Mouse (Mus musculus) gonadal fat pad, adult 2 months (tissue): ENCODE measurements around the gene Nudt22. TPM values are rescaled to one million over a fixed set of nuclear protein-coding genes. Genes with fewer than 3 reads are reported as not detected.

Experiments
- DNase-seq: peaks from one replicate; pipeline ENCODE4 v3.0.0-alpha.2; 2012; ENCODE audit warnings: low read depth
- polyA plus RNA-seq: library from polyadenylated mRNA; depleted of rRNA; stranded (reverse); fragments of >200 nt; gene quantifications from 2 replicates; pipeline ENCODE4 v1.2.3, GENCODE M21; 2012; rRNA removed

The Nudt22 gene
- polyA plus RNA-seq, 1 experiment = 46.9 TPM

DNA sequence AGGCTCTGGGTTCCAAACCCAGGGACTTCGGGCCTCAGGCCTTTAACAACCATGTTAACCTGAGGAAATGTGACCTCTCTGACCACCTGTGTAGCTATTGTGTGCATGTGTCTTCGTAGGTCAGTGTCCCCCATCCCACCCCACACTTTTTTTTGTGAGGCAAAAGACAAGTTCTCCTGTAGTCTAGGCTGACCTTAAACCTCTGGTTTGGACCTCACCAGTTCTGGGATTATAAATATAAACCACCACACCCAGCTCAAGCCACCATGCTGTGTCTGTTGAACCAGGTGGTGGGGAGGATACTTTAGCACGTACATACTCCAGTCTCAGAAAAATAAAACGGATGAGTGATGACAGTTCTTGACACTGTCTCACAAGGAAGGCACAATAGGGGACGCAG is 46.0 kb downstream of the Nudt22 start:
- no peak for DNase-seq

DNA sequence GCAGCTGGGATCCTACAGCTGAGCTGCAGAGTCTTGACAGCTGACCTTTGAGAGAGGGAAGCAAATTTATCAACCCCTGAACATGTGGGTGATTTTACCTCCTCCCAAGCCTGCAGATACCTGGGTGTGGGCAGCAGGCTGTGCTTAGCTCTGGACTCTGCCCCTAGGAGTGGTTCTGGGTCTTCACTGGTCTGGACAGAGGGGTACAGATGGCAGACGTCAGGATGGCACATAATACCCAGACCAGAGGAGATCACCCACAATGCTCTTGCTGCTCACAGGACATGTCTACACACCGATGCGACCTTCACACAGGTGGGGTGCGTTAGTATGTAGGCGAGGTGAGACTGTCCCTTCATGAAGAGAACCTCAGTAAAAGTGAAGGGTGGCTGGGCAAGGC is 46.4 kb downstream of the Nudt22 start:
- DNase-seq = no peak

DNA sequence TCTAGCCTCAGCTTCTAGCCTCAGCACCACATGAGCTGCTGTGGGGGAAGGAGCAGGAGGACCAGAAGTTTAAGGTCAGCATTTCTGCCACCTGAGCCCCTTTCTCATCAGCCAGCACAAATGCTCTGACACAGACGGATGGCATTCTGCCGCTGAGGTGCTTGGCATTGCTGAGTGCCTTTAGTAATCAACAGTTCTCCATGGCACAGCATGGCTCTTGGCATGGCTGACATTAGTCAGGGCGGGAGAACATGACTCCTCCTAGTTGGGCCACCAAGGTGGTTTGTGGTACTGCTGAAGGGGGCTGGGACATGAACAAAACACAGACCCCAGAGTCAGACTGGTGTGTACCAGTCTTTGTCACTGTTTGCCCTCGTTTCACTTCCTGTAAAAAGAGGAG is 47.7 kb downstream of the Nudt22 start:
- DNase-seq = no peak

DNA sequence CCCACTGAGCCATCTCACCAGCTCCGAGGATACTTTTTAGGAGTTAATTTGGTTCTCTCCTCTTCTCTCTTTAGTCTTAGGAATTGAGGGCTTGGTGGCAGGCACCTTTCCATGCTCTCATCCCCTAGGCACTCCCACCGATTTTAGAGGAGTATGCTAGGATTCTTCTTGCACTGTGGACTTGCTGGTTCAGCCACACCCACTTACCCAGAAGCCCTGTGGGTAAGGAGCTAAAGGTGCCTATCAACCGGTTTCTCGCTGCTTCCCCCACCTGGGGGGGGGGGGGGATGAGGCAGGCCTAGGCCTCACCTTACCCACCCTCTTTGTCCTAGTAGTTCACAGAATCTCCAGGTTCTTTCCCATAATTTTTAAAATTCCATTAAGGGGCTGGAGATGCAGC is 48.2 kb downstream of the Nudt22 start:
- no peak for DNase-seq

DNA sequence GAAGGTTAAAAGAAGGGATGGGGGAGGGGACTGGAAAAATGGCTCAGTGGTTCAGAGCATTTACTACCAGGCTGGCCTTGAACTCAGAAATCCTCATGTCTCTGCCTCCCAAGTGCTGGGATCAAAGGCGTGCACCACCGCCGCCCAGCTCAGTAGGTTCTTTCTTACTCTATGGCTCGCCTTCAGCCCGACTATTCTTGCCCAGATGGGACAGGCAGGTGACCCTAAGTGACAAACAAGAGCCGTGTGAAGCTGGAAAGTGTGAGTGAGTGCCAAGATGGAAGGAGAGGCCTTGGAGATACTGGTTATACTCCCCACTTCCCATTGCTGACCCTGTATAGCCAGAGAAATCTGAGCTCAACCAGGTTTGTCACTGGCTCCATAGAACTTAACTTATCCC is 52.2 kb downstream of the Nudt22 start:
- DNase-seq = no peak

Other genes with a start within 250 kb of the Nudt22 start
- gene Rps6ka4, start 155.5 kb downstream of the Nudt22 start, polyA plus RNA-seq = 28.2 and 32.0 TPM in 2 replicates
- 2.9 and 3.1 TPM in 2 replicates for gene Ccdc88b, start 137.9 kb downstream of the Nudt22 start, polyA plus RNA-seq
- 101 and 122 TPM in 2 replicates for gene Trmt112, start 86.4 kb downstream of the Nudt22 start, polyA plus RNA-seq
- 231 and 263 TPM in 2 replicates for gene Prdx5, start 86.0 kb downstream of the Nudt22 start, polyA plus RNA-seq
- gene Esrra, start 74.3 kb downstream of the Nudt22 start, polyA plus RNA-seq = 40.7 and 50.4 TPM in 2 replicates
- gene Catsperz, start 70.7 kb downstream of the Nudt22 start, polyA plus RNA-seq = 2.4 and 4.3 TPM in 2 replicates
- 0.08 and 0.15 TPM in 2 replicates for gene Kcnk4, start 61.6 kb downstream of the Nudt22 start, polyA plus RNA-seq
- 60.1 and 82.0 TPM in 2 replicates for gene Bad, start 54.3 kb downstream of the Nudt22 start, polyA plus RNA-seq
- gene Gpr137, start 53.6 kb downstream of the Nudt22 start, polyA plus RNA-seq = 85.1 and 89.1 TPM in 2 replicates
- gene Ppp1r14b, start 21.1 kb downstream of the Nudt22 start, polyA plus RNA-seq = 69.4 and 78.5 TPM in 2 replicates
- 63.4 and 74.5 TPM in 2 replicates for gene Plcb3, start 19.6 kb downstream of the Nudt22 start, polyA plus RNA-seq
- 80.5 and 126 TPM in 2 replicates for gene Fkbp2, start 15.6 kb downstream of the Nudt22 start, polyA plus RNA-seq
- gene Vegfb, start 8.5 kb downstream of the Nudt22 start, polyA plus RNA-seq = 62.4 and 80.9 TPM in 2 replicates
- gene Dnajc4, start 3.5 kb downstream of the Nudt22 start, polyA plus RNA-seq = 65.3 and 68.7 TPM in 2 replicates
- 18.6 and 21.1 TPM in 2 replicates for gene Trpt1, start within 50 bp of the Nudt22 start, polyA plus RNA-seq
- gene Fermt3, start 23.4 kb upstream of the Nudt22 start, polyA plus RNA-seq = 10.3 and 11.8 TPM in 2 replicates
- 42.0 and 46.0 TPM in 2 replicates for gene Stip1, start 43.9 kb upstream of the Nudt22 start, polyA plus RNA-seq
- 29.9 and 42.2 TPM in 2 replicates for gene Macrod1, start 60.7 kb upstream of the Nudt22 start, polyA plus RNA-seq
- gene Flrt1, start 109.6 kb upstream of the Nudt22 start, polyA plus RNA-seq = 0.51 and 0.91 TPM in 2 replicates
- gene Otub1, start 210.2 kb upstream of the Nudt22 start, polyA plus RNA-seq = 121 and 122 TPM in 2 replicates
- gene Cox8a, start 221.5 kb upstream of the Nudt22 start, polyA plus RNA-seq = 1,770 and 2,047 TPM in 2 replicates
- gene Naa40, start 245.1 kb upstream of the Nudt22 start, polyA plus RNA-seq = 29.7 and 35.5 TPM in 2 replicates